Mouse (Mus musculus) lung, embryonic 16.5 days (tissue): ENCODE data around the gene Tspan3. TPM values are rescaled to one million over a fixed set of nuclear protein-coding genes. Genes with fewer than 3 reads are reported as not detected.
A peak's percentile ranks its signal among the peaks of the same experiment; 100 is the strongest.

Experiments
- ATAC-seq: fragments of 200-750 bp; cut with Nextera tagmentation; 2 replicates; pipeline ENCODE4 v1.8.0; 2017; ENCODE audit warnings: low read depth, mild to moderate bottlenecking, moderate library complexity
- H3K27ac ChIP-seq: fragments of 300-500 bp; sonication (generic); 2 replicates; pipeline ENCODE4 v1.5.1; 2014; ENCODE audit warnings: mild to moderate bottlenecking, control low read depth, low read length
- H3K27me3 ChIP-seq: fragments of 300-500 bp; sonication (generic); 2 replicates; pipeline ENCODE4 v1.6.1; 2014; ENCODE audit warnings: low read depth, low read length, mixed read lengths; ENCODE audit not compliant: control insufficient read depth, insufficient read depth
- H3K36me3 ChIP-seq: fragments of 300-500 bp; sonication (generic); 2 replicates; pipeline ENCODE4 v1.6.1; 2014; ENCODE audit warnings: low read length; ENCODE audit not compliant: control insufficient read depth, insufficient read depth
- H3K4me1 ChIP-seq: fragments of 300-500 bp; sonication (generic); replicated peaks from 2 replicates; pipeline ENCODE4 v1.6.1; 2014; ENCODE audit warnings: low read length, mixed read lengths; ENCODE audit not compliant: control insufficient read depth, insufficient read depth
- H3K4me2 ChIP-seq: fragments of 300-500 bp; sonication (generic); 2 replicates; pipeline ENCODE4 v1.6.1; 2014; ENCODE audit warnings: low read depth, low read length, control low read depth
- H3K4me3 ChIP-seq: fragments of 300-500 bp; sonication (generic); 2 replicates; pipeline ENCODE4 v1.5.1; 2014; ENCODE audit warnings: mild to moderate bottlenecking, low read length, control low read depth
- H3K9ac ChIP-seq: fragments of 300-500 bp; sonication (generic); 2 replicates; pipeline ENCODE4 v1.6.1; 2014; ENCODE audit warnings: low read length, control low read depth
- H3K9me3 ChIP-seq: fragments of 300-500 bp; sonication (generic); 2 replicates; pipeline ENCODE4 v1.6.1; 2016; ENCODE audit warnings: low read length; ENCODE audit not compliant: control insufficient read depth
- WGBS: fragments of 180-500 bp; shearing (Covaris S2); extraction: QIAGEN DNeasy Blood & Tissue Kit; methylation state at CpG from one replicate; pipeline ENCODE4 v1.1.7; 2014; 5-methylcytosine and 5-hydroxymethylcytosine counted together
- polyA plus RNA-seq: library from polyadenylated mRNA; unstranded; fragments of >200 nt; fragmentation: Nextera tagmentation; extraction: Ambion mirVana; gene quantifications from 2 replicates; pipeline ENCODE4 v1.2.1, GENCODE M21; 2015

The Tspan3 gene
- polyA plus RNA-seq, 1 experiment from 2014 or later = 422 TPM

GRCm38 (mm10) chr9:56160341-56161141, 4.7 kb downstream of the Tspan3 start:
- H3K27me3 ChIP-seq = no peaks in the 10 kb centered on the region
- H3K4me1 ChIP-seq = peaks cover 20% of the 10 kb centered on the region
- H3K36me3 ChIP-seq = no peaks in the 10 kb centered on the region
- H3K4me2 ChIP-seq = peak overlapping the region; percentile 68
- H3K9ac ChIP-seq = peak overlapping the region; percentile 94
- WGBS = under 1% methylated on average over 77 of the region's 82 CpGs
- H3K4me3 ChIP-seq = peak overlapping the region; percentile 95
- ATAC-seq = peak; percentile 98
- H3K9me3 ChIP-seq = no peaks in the 10 kb centered on the region
- H3K27ac ChIP-seq = peak overlapping the region; percentile 88

GRCm38 (mm10) chr9:56159456-56159855, 5.8 kb downstream of the Tspan3 start:
- H3K27me3 ChIP-seq = no peaks in the 10 kb centered on the region
- H3K4me3 ChIP-seq = peak overlapping the region; percentile 95
- peaks cover 20% of the 10 kb centered on the region for H3K4me1 ChIP-seq
- no peak overlapping the region for H3K27ac ChIP-seq
- peak overlapping the region; percentile 94 for H3K9ac ChIP-seq
- H3K4me2 ChIP-seq = peak overlapping the region; percentile 68
- ATAC-seq = no peak
- no peaks in the 10 kb centered on the region for H3K36me3 ChIP-seq
- no peaks in the 10 kb centered on the region for H3K9me3 ChIP-seq
- 9% methylated on average over 2 of the region's 2 CpGs for WGBS

- Histone ChIP-seq H3K4me1 (peaks cover 20% of the 10 kb centered on the region), H3K4me2 (no peak overlapping the region), H3K36me3 (no peaks in the 10 kb centered on the region), H3K4me3 (no peak overlapping the region), H3K9ac (no peak overlapping the region), H3K27me3 (no peaks in the 10 kb centered on the region), H3K9me3 (no peaks in the 10 kb centered on the region), H3K27ac (no peak overlapping the region)
- 34% methylated on average over 2 of the region's 2 CpGs for WGBS
- no peak for ATAC-seq
Measured at GRCm38 (mm10) chr9:56158077-56158476, 7.2 kb downstream of the Tspan3 start.

GRCm38 (mm10) chr9:56154572-56154971, 10.7 kb downstream of the Tspan3 start:
- no peak for ATAC-seq
- WGBS = 94% methylated on average over 5 of the region's 5 CpGs
- Histone ChIP-seq H3K4me1 (peaks cover 29% of the 10 kb centered on the region), H3K27me3 (no peaks in the 10 kb centered on the region), H3K9me3 (peaks cover 2% of the 10 kb centered on the region; the same call in 1 of the 2 replicates), H3K4me3 (no peak overlapping the region), H3K36me3 (no peaks in the 10 kb centered on the region; the same call in 1 of the 2 replicates), H3K27ac (no peak overlapping the region), H3K9ac (no peak overlapping the region), H3K4me2 (no peak overlapping the region)

- Histone ChIP-seq H3K36me3 (no peaks in the 10 kb centered on the region; the same call in 1 of the 2 replicates), H3K27ac (peak overlapping the region; percentile 79), H3K27me3 (no peaks in the 10 kb centered on the region), H3K9me3 (peaks cover 2% of the 10 kb centered on the region; the same call in 1 of the 2 replicates), H3K4me1 (peaks cover 16% of the 10 kb centered on the region), H3K4me3 (no peak overlapping the region), H3K4me2 (no peak overlapping the region), H3K9ac (no peak overlapping the region)
- no peak for ATAC-seq
- 51% methylated on average over 4 of the region's 4 CpGs for WGBS
Measured at GRCm38 (mm10) chr9:56152482-56153007, 12.7 kb downstream of the Tspan3 start.

- Histone ChIP-seq H3K9me3 (peaks cover 2% of the 10 kb centered on the region; the same call in 1 of the 2 replicates), H3K36me3 (no peaks in the 10 kb centered on the region; the same call in none of the 2 replicates), H3K9ac (no peak overlapping the region), H3K4me1 (peaks cover 16% of the 10 kb centered on the region), H3K27me3 (no peaks in the 10 kb centered on the region), H3K4me2 (no peak overlapping the region), H3K27ac (peak overlapping the region; percentile 79), H3K4me3 (no peak overlapping the region)
- peak; percentile 87 for ATAC-seq
- WGBS = 34% methylated on average over 7 of the region's 7 CpGs
Measured at GRCm38 (mm10) chr9:56151745-56152481, 13.4 kb downstream of the Tspan3 start.

- no peak overlapping the region for H3K9ac ChIP-seq
- no peak overlapping the region for H3K27ac ChIP-seq
- H3K9me3 ChIP-seq = peaks cover 2% of the 10 kb centered on the region; the same call in 1 of the 2 replicates
- 89% methylated on average over 16 of the region's 16 CpGs for WGBS
- no peak overlapping the region for H3K4me3 ChIP-seq
- H3K4me2 ChIP-seq = no peak overlapping the region
- no peak for ATAC-seq
- H3K36me3 ChIP-seq = peaks cover 21% of the 10 kb centered on the region
- no peaks in the 10 kb centered on the region for H3K27me3 ChIP-seq
- H3K4me1 ChIP-seq = peaks cover under 1% of the 10 kb centered on the region; the same call in 1 of the 2 replicates
Measured at GRCm38 (mm10) chr9:56146326-56146923, 18.9 kb downstream of the Tspan3 start.

GRCm38 (mm10) chr9:56144366-56145003, 20.8 kb downstream of the Tspan3 start:
- WGBS = 85% methylated on average over 7 of the region's 7 CpGs
- ATAC-seq = no peak
- Histone ChIP-seq H3K9ac (no peak overlapping the region), H3K4me3 (no peak overlapping the region), H3K27me3 (no peaks in the 10 kb centered on the region), H3K4me2 (no peak overlapping the region), H3K36me3 (peaks cover 25% of the 10 kb centered on the region), H3K4me1 (no peaks in the 10 kb centered on the region), H3K9me3 (no peaks in the 10 kb centered on the region), H3K27ac (no peak overlapping the region)
